Mouse (Mus musculus) left cerebral cortex, postnatal 25 days (tissue): ENCODE results near the gene Igf2bp1. TPM values are rescaled to one million over a fixed set of nuclear protein-coding genes. Genes with fewer than 3 reads are reported as not detected.

Experiments
- DNase-seq, 2 experiments: peaks; one replicate each; pipeline ENCODE4 v3.0.0; 2022; ENCODE audit warnings: low spot score in 2 of 2, mixed read lengths in 1 of 2
- intact Hi-C: fragments of 180-260 bp; cut with DNase I; formaldehyde crosslinking; loops from one replicate; pipeline ENCODE4 v1.15.1; 2025
- microRNA-seq, 2 experiments: library from miRNA; unstranded; fragments of <30 nt; microRNA quantifications; one replicate each; pipeline ENCODE4 v1.2.0; 2022
- total RNA-seq, 2 experiments: library from RNA; stranded (reverse); gene quantifications; 2 replicates each; pipeline ENCODE4 v1.2.3; 2021

The Igf2bp1 gene
- total RNA-seq, 2 experiments from 2014 or later, result 0.18 to 0.34 TPM

DNA sequence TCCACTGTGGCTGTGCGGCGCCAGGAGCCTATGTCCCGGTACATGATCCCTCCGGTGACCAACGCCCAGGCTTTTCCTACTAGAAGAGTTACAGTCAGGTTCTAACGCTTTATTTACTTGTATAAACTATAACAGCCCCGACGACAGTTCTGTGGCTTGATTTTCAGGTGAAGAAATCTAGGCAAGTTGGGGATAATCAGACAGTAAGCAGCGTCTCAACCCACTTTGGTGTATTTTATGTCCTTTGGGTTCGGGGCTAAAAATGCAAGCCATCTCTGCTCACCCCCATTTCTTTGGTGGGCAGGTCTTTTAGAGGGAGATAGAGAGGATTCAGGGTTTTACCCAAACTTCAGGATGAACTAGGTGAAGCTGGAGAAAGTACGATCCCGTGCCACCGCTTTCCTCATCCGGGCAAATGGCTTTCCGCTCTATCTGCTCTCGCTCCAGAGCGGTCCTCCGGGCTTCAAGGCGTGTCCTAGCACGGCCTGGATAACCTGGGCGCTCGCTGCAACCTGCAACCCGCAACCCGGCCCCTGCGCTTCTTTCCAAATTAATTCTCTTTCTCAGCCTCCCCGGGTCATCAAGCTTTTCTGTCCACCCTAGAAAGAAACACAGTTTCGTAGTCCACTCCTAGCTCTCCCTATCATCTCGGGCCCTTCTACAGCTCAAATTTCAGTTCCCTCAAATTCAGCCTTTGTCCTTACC, 90.6 kb downstream of the Igf2bp1 start:
- peak; percentile 2 to 3 for DNase-seq
- intact Hi-C loops, result loop anchor here (10.0 kb wide), 2 partner anchors 280 to 420 kb away; partner anchors contain the start of gene Hoxb13

DNA sequence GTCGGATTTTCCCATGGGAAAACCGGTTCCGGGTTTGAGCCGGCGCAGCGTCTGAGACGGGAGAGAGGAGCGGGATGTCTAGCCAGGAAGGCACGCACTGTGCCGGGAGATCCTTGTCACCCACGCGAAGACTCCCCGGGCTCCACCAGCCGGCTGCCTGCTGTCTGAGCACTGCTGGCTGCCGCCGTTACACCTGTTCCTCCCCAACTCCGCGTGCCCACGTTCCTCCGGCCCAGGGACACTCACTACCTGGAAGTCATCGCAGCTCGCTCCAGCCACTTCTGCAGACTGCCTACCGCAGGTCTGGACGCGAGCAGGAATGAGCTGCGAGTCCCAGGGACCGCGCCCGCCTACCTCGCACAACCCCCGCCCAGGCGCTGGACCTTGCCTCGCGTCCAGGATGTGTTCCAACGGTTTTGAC, 91.2 kb downstream of the Igf2bp1 start, which contains the start of gene B4galnt2:
B4galnt2 (minus strand) TSS at position 321 of the 421 bp plus-strand sequence.
- DNase-seq, result peak; percentile 15 to 25
- intact Hi-C loops, result loop anchor here (10.0 kb wide), 2 partner anchors 280 to 420 kb away; partner anchors contain the start of gene Hoxb13

DNA sequence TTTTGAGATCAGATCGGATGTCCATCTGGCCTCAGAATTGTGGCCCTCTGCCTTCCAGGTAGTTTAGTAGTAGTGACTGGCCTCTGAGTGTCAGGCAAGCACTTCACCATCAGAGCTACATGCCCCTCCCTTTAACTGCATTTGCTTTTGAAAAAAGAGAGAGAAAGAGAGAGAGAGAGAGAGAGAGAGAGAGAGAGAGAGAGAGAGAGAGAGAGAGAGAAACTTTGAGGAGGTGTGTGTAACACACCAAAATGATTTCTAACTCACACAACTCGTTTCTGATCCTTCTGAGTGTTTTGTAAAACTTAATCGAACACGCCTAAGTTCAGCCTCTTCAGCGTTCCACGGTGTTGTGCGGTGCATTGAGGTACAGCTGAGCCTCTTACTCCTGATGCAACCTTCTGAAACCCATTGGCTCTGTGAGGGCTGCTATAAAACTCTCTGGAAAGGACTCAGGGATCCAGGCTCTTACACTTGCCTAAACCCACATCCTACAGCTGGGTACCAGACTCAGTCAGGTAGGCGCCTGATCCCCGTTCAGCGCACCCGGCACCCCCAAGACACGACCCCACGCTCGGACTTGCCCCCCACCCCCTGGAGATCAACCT, 91.7 kb downstream of the Igf2bp1 start:
- intact Hi-C loops, result loop anchor here (10.0 kb wide), 2 partner anchors 281 to 421 kb away; partner anchors contain the start of gene Hoxb13
- no peak for DNase-seq

DNA sequence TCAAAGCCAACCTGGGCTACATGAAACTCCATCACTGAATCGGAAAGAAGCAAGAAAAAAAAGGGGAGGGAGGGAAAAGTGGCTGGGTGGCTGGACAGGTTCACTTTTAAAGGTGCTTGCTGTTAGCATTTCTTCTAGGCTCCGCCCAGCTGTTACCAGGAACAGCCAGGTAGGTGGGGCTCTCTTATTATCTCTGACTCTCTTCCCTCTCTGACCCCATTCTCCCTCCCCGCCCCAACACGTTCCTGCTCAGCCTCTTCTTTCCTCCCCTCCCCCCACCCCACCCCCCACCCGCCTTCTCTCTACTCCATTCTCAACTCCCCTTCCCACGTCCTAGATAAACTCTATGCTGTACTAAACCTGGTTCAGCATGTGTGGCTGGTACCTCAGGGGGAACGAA, 94.2 kb downstream of the Igf2bp1 start:
- intact Hi-C loops, result loop anchor here (10.0 kb wide), 2 partner anchors 283 to 423 kb away; partner anchors contain the start of gene Hoxb13
- no peak for DNase-seq

DNA sequence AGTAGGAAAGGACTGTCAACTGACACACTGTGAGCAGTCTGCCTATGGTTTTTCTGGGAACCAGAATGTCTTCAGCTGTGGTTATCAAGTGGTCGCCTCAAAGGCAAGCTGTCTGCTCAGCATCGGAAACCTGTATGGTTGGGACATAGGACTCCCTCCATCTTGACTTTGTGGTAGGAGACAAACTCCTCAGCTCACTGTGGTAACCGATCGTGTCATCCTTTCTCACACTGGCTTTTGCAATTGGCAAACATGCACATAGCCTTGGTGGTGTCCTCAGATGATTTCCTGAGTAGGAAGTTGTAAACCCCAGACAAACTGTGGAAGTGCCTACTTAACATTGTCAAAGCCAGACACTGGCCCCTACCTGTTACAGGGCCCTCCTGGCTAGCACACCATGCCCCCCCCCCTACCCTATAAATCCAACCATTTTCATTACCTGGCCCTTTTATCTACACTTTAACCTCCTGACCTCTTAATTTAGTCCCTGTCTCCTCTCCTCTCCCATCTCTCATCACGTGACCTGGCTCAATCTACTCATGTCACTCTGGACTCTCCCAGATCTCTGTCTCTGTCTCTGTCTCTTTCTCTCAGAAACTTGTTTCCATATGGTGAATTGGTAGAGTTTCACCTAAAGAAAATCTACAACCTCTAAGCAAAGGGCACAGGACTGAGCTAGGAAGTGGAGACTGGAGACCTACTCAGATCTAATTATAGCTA, 97.8 kb downstream of the Igf2bp1 start:
- intact Hi-C loops, result no loop called here

More for the DNA sequence above, 97.8 kb downstream of the Igf2bp1 start:
- no peak for DNase-seq

Small RNA genes lying within 50 kb of the gene (microRNA-seq; reads per million reads assigned to microRNA genes)
- 0 reads per million in 2 experiments for gene Mir3063

Other genes starting within 250 kb of the Igf2bp1 start
- 10 to 100 TPM; 69.9 to 71.8 TPM for gene Phospho1, start 181.4 kb downstream of the Igf2bp1 start, total RNA-seq
- 1 to 10 TPM; 2.6 to 3.2 TPM for gene Gngt2, start 168.7 kb downstream of the Igf2bp1 start, total RNA-seq
- gene Abi3, start 163.5 kb downstream of the Igf2bp1 start, total RNA-seq, result 1 to 10 TPM; 6.4 to 6.5 TPM
- not detected for gene B4galnt2, start 91.0 kb downstream of the Igf2bp1 start, total RNA-seq
- not detected for gene Gip, start 18.6 kb upstream of the Igf2bp1 start, total RNA-seq
- 10 to 100 TPM; 95.0 to 97.4 TPM for gene Snf8, start 28.9 kb upstream of the Igf2bp1 start, total RNA-seq
- gene Ube2z, start 59.4 kb upstream of the Igf2bp1 start, total RNA-seq, result 10 to 100 TPM; 54.9 to 58.7 TPM
- 100 to 1,000 TPM; 435 to 483 TPM for gene Atp5g1, start 69.7 kb upstream of the Igf2bp1 start, total RNA-seq
- not detected for gene Calcoco2, start 106.0 kb upstream of the Igf2bp1 start, total RNA-seq
- gene Ttll6, start 127.8 kb upstream of the Igf2bp1 start, total RNA-seq, result not detected
- not detected for gene Hoxb13, start 188.4 kb upstream of the Igf2bp1 start, total RNA-seq